Mouse (Mus musculus) C2C12 (cell line): ENCODE measurements around the gene Zfp39. TPM values are rescaled to one million over a fixed set of nuclear protein-coding genes. Genes with fewer than 3 reads are reported as not detected.
"Not testable (repeated sequence)": the region's sequence is repeated elsewhere in the genome, so short reads cannot be mapped to it uniquely, and the experiment has no call there.

Source experiments
- H3K27me3 ChIP-seq: one replicate; pipeline ENCODE4 v1.6.1; 2011; ENCODE audit not compliant: control insufficient read depth, insufficient read depth, insufficient read length
- H3K36me3 ChIP-seq: one replicate; pipeline ENCODE4 v1.6.1; 2011; ENCODE audit not compliant: control insufficient read depth, insufficient read depth
- H3K4me3 ChIP-seq: one replicate; pipeline ENCODE4 v1.5.1; 2011; ENCODE audit warnings: mild to moderate bottlenecking, control low read depth; ENCODE audit not compliant: poor library complexity, insufficient read depth, severe bottlenecking
- H3K79me2 ChIP-seq: one replicate; pipeline ENCODE4 v1.6.1; 2011; ENCODE audit not compliant: control insufficient read depth, insufficient read depth
- H3K79me3 ChIP-seq: one replicate; pipeline ENCODE4 v1.6.1; 2011; ENCODE audit warnings: low read depth, control low read depth
- H3ac ChIP-seq: one replicate; pipeline ENCODE3; 2011; ENCODE audit warnings: low read depth; ENCODE audit not compliant: control insufficient read depth, insufficient read length
- CEBPB ChIP-seq: IDR thresholded peaks from one replicate; pipeline ENCODE4 v1.6.1; 2011; ENCODE audit warnings: low read depth, mild to moderate bottlenecking, control low read depth, moderate library complexity
- CTCF ChIP-seq: IDR thresholded peaks from one replicate; pipeline ENCODE4 v1.5.1; 2011; ENCODE audit not compliant: control insufficient read depth, insufficient read depth, insufficient read length
- FOSL1 ChIP-seq: IDR thresholded peaks from one replicate; pipeline ENCODE4 v1.8.0; 2011; ENCODE audit warnings: mild to moderate bottlenecking, low read length; ENCODE audit not compliant: poor library complexity, insufficient read depth, severe bottlenecking
- MAX ChIP-seq: IDR thresholded peaks from one replicate; pipeline ENCODE4 v1.6.1; 2011; ENCODE audit warnings: mild to moderate bottlenecking, control low read depth
- MYOD1 ChIP-seq: IDR thresholded peaks from one replicate; pipeline ENCODE4 v1.6.1; 2011; ENCODE audit warnings: low read depth; ENCODE audit not compliant: control insufficient read depth, insufficient read length
- MYOG ChIP-seq: IDR thresholded peaks from one replicate; pipeline ENCODE4 v1.6.1; 2011; ENCODE audit not compliant: control insufficient read depth, insufficient read length; ENCODE audit errors: extremely low read depth
- USF1 ChIP-seq: IDR thresholded peaks from one replicate; pipeline ENCODE4 v1.6.1; 2011; ENCODE audit warnings: low read depth, mild to moderate bottlenecking, control low read depth, moderate library complexity
- polyA plus RNA-seq: library from polyadenylated mRNA; unstranded; fragments of >200 nt; fragmentation: generic; extraction: Trizol; gene quantifications from one replicate; pipeline ENCODE4 v1.2.1, GENCODE M21; 2012; ENCODE audit warnings: missing spikeins

Zfp39 gene
- polyA plus RNA-seq, 1 experiment, result 0.64 TPM

- Histone ChIP-seq H3K36me3 (no peaks in the 10 kb centered on the region), H3K79me3 (no peaks in the 10 kb centered on the region), H3K4me3 (no peak overlapping the region), H3ac (no peak overlapping the region), H3K27me3 (no peaks in the 10 kb centered on the region), H3K79me2 (peaks cover 10% of the 10 kb centered on the region)
- TF ChIP-seq MYOG (no peak), FOSL1 (no peak), CTCF (no peak), MYOD1 (no peak), CEBPB (no peak), USF1 (no peak), MAX (no peak)
These were observed 36.1 kb downstream of the Zfp39 start for GRCm38 (mm10) chr11:58867954-58868330.

DNA sequence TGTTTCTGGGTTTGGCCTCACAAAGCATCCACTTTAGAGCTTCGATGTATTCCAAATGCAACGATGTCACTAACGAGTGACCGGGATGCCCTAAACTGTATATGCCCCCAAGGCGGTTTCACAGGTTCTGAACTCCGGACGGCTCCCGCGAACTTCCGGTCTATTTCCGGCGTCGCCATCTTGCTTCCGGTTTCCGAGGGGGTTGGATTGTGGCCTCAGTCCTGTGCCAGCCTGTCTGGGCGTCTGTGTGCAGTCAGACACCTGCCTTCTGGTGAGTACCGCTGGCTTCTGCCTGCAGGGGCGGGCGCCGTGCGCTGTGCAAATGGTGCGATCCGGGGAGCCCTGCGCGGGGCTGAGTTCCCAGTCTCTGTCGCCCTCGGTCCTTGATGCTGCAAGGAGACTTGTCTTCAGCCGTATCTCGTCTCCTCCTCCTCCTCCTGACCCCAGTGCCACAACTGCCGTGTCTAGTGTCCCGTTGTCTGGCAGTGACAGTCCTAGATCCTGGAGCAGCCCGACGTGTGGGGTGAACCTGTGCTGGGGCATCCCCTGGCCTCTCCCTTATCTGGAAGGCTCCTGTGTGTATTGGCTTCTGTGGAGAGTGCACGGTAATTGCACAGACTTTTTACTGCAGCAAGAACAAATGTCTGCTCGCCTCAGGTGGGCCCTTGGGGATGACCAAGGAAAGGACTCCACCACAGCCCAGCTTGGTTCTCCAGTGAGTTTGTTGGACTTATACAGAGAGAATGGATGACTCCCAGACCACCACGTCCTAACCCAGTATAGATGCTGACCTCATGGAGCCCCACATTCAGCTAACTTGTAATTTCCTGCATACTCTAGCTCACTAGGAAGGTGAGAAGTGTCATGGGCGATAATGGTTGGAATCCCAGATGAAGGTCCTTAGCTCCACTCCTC, 36.7 kb downstream of the Zfp39 start, which contains the start of gene 2810021J22Rik:
2810021J22Rik (plus strand) TSS at position 178 of the 915 bp plus-strand sequence.
- H3K4me3 ChIP-seq, result peak within 1 kb of the TSS; percentile 80
- H3ac ChIP-seq, result peak within 1 kb of the TSS; percentile 55
- H3K79me3 ChIP-seq, result no peaks in the 10 kb centered on the region
- peak; percentile 48 for TF ChIP-seq MAX
- no peak for TF ChIP-seq MYOG
- H3K36me3 ChIP-seq, result no peaks in the 10 kb centered on the region
- no peaks in the 10 kb centered on the region for H3K27me3 ChIP-seq
- peaks cover 10% of the 10 kb centered on the region for H3K79me2 ChIP-seq

- Histone ChIP-seq H3K79me3 (no peaks in the 10 kb centered on the region), H3ac (no peak overlapping the region), H3K36me3 (peaks cover 46% of the 10 kb centered on the region), H3K79me2 (no peaks in the 10 kb centered on the region), H3K4me3 (no peak overlapping the region), H3K27me3 (no peaks in the 10 kb centered on the region)
- TF ChIP-seq USF1 (no peak), MYOG (no peak), MAX (no peak), FOSL1 (no peak), CEBPB (no peak), CTCF (no peak), MYOD1 (no peak)
These were observed 43.3 kb downstream of the Zfp39 start for GRCm38 (mm10) chr11:58860744-58861143.

- TF ChIP-seq MYOG (no peak), MAX (no peak), FOSL1 (no peak), MYOD1 (no peak), USF1 (no peak), CTCF (no peak), CEBPB (no peak)
- no peaks in the 10 kb centered on the region for H3K79me2 ChIP-seq
- no peak overlapping the region for H3ac ChIP-seq
- H3K4me3 ChIP-seq, result no peak overlapping the region
- H3K36me3 ChIP-seq, result peaks cover 22% of the 10 kb centered on the region
- H3K79me3 ChIP-seq, result no peaks in the 10 kb centered on the region
- H3K27me3 ChIP-seq, result no peaks in the 10 kb centered on the region
These were observed 54.3 kb downstream of the Zfp39 start for GRCm38 (mm10) chr11:58849731-58850130.

DNA sequence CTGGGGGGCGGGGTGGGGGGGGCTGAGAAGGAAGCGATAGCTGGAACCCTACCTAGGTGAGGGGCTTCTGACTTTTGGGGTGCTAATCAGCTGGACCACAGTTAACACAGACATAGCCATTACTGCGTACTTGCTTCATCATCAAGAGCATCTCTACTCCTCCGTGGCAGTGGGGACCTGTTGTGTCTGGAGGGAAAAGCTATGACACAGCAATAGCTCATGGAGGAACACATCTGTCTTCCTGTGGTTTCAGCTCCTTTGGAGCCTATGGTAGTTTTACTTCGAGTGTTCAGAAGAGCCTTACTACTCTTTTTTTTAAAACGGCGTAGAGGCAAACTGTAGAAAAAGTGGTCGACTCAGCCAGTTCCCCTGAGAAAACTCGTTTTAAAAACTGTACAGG, 56.4 kb downstream of the Zfp39 start:
- H3K36me3 ChIP-seq, result peaks cover 18% of the 10 kb centered on the region
- H3ac ChIP-seq, result no peak overlapping the region
- no peaks in the 10 kb centered on the region for H3K79me3 ChIP-seq
- no peak for TF ChIP-seq MYOD1
- TF ChIP-seq CTCF, result no peak
- no peak for TF ChIP-seq MAX
- TF ChIP-seq FOSL1, result no peak
- no peaks in the 10 kb centered on the region for H3K79me2 ChIP-seq
- no peaks in the 10 kb centered on the region for H3K27me3 ChIP-seq
- H3K4me3 ChIP-seq, result peak overlapping the region; percentile 46

GRCm38 (mm10) chr11:58846919-58847461, 57.0 kb downstream of the Zfp39 start, which contains the start of gene Gm12258:
Gene Gm12258, plus strand, starts transcription at chr11:58847158.
- no peaks in the 10 kb centered on the region for H3K79me2 ChIP-seq
- peaks cover 18% of the 10 kb centered on the region for H3K36me3 ChIP-seq
- no peaks in the 10 kb centered on the region for H3K27me3 ChIP-seq
- peak within 1 kb of the TSS; percentile 46 for H3K4me3 ChIP-seq
- peak within 1 kb of the TSS; percentile 82 for H3ac ChIP-seq
- TF ChIP-seq FOSL1, result no peak
- TF ChIP-seq MYOG, result no peak
- no peak for TF ChIP-seq MAX
- no peak for TF ChIP-seq CEBPB
- TF ChIP-seq MYOD1, result no peak
- TF ChIP-seq CTCF, result no peak
- TF ChIP-seq USF1, result no peak
- no peaks in the 10 kb centered on the region for H3K79me3 ChIP-seq

DNA sequence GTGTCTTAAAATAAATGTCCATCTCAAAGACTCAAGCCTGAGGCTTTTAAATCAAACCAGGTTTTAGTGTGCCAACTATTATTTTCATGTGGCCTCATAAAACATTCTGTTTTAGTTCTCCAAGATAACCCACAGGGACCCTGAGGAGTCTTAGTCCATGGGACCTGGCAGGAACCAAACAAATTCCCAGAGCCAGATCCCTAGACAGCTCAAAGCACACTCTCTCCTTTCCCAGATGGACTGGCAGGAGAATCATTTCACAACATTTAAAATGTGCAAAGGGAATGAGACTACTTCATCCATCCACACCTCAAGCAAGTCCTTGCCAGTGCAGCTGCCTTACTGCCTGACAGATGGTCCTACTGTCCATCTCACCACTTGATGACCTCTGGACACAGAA, 65.1 kb downstream of the Zfp39 start, which contains the start of gene Olfr311:
Olfr311 (plus strand) TSS at position 301 of the 400 bp plus-strand sequence.
- not testable (repeated sequence) for H3K27me3 ChIP-seq

More for the DNA sequence above, 65.1 kb downstream of the Zfp39 start, which contains the start of gene Olfr311:
- H3K4me3 ChIP-seq, H3K79me3 ChIP-seq, H3K79me2 ChIP-seq, H3ac ChIP-seq, H3K36me3 ChIP-seq: not testable (repeated sequence)
